Mouse (Mus musculus): ENCODE data around the gene Serpinf2. TPM values are rescaled to one million over a fixed set of nuclear protein-coding genes. Genes with fewer than 3 reads are reported as not detected.

The Serpinf2 gene
- polyA plus RNA-seq (2014; fragmentation: Nextera tagmentation; extraction: Ambion mirVana), result 14.9 and 17.2 TPM in 2 replicates

GRCm38 (mm10) chr11:75439363-75439762, at the start of gene Serpinf2:
TSS of gene Serpinf2 (minus strand) at chr11:75439591.
- Histone ChIP-seq H3K4me3 (ENCODE audit: low read depth, low read length) (no peak within 1 kb of the TSS), H3K27ac (ENCODE audit: low read length) (no peak within 1 kb of the TSS), H3K36me3 (ENCODE audit: control insufficient read depth, insufficient read depth, low read length) (peaks cover 12% of the 10 kb centered on the region), H3K9me3 (ENCODE audit: control insufficient read depth, low read depth, low read length) (no peaks in the 10 kb centered on the region), H3K9ac (replicated peaks; ENCODE audit: low read depth, low read length) (no peak within 1 kb of the TSS), H3K27me3 (ENCODE audit: control insufficient read depth, insufficient read depth, low read length) (no peaks in the 10 kb centered on the region), H3K4me1 (ENCODE audit: control insufficient read depth, insufficient read depth, low read length) (0 out of 2 replicates have a peak, but pooled peaks cover 2% of the 10 kb centered on the region), H3K4me2 (replicated peaks; ENCODE audit: low read depth, low read length) (no peak within 1 kb of the TSS)
- peak; percentile 73 for ATAC-seq (ENCODE audit: insufficient number of reproducible peaks, insufficient read depth, low FRiP score, low read depth)
- 70% methylated on average over 6 of the region's 6 CpGs for WGBS

- WGBS, result 39% methylated on average over 6 of the region's 6 CpGs
- Histone ChIP-seq H3K4me2 (replicated peaks; ENCODE audit: low read depth, low read length) (peak overlapping the region; percentile 69), H3K9me3 (ENCODE audit: control insufficient read depth, low read depth, low read length) (no peaks in the 10 kb centered on the region), H3K9ac (replicated peaks; ENCODE audit: low read depth, low read length) (peak overlapping the region; percentile 58), H3K4me1 (ENCODE audit: control insufficient read depth, insufficient read depth, low read length) (peaks cover 10% of the 10 kb centered on the region), H3K4me3 (ENCODE audit: low read depth, low read length) (peak overlapping the region; percentile 72), H3K36me3 (ENCODE audit: control insufficient read depth, insufficient read depth, low read length) (peaks cover 38% of the 10 kb centered on the region), H3K27ac (ENCODE audit: low read length) (no peak overlapping the region), H3K27me3 (ENCODE audit: control insufficient read depth, insufficient read depth, low read length) (no peaks in the 10 kb centered on the region)
- no peak for ATAC-seq (ENCODE audit: insufficient number of reproducible peaks, insufficient read depth, low FRiP score, low read depth)
Observed at GRCm38 (mm10) chr11:75487496-75487895, 48.1 kb upstream of the Serpinf2 start.

- WGBS, result under 1% methylated on average over 52 of the region's 52 CpGs
- Histone ChIP-seq H3K9ac (replicated peaks; ENCODE audit: low read depth, low read length) (peak within 1 kb of the TSS; percentile 58), H3K27me3 (ENCODE audit: control insufficient read depth, insufficient read depth, low read length) (no peaks in the 10 kb centered on the region), H3K4me3 (ENCODE audit: low read depth, low read length) (peak within 1 kb of the TSS; percentile 72), H3K4me1 (ENCODE audit: control insufficient read depth, insufficient read depth, low read length) (peaks cover 10% of the 10 kb centered on the region), H3K36me3 (ENCODE audit: control insufficient read depth, insufficient read depth, low read length) (peaks cover 30% of the 10 kb centered on the region), H3K27ac (ENCODE audit: low read length) (peak within 1 kb of the TSS; percentile 41; the same call in 1 of the 2 replicates), H3K4me2 (replicated peaks; ENCODE audit: low read depth, low read length) (peak within 1 kb of the TSS; percentile 69), H3K9me3 (ENCODE audit: control insufficient read depth, low read depth, low read length) (no peaks in the 10 kb centered on the region)
- peak; percentile 99 for ATAC-seq (ENCODE audit: insufficient number of reproducible peaks, insufficient read depth, low FRiP score, low read depth)
Observed at GRCm38 (mm10) chr11:75486601-75487285, 47.4 kb upstream of the Serpinf2 start, which contains the start of gene Prpf8. TSS of gene Prpf8 (plus strand) at chr11:75486816.

GRCm38 (mm10) chr11:75486192-75486591, 46.8 kb upstream of the Serpinf2 start:
- peak overlapping the region; percentile 72 for H3K4me3 ChIP-seq (ENCODE audit: low read depth, low read length)

GRCm38 (mm10) chr11:75473376-75473775, 34.0 kb upstream of the Serpinf2 start:
- Histone ChIP-seq H3K4me1 (ENCODE audit: control insufficient read depth, insufficient read depth, low read length) (peaks cover 2% of the 10 kb centered on the region; the same call in 1 of the 2 replicates), H3K9me3 (ENCODE audit: control insufficient read depth, low read depth, low read length) (no peaks in the 10 kb centered on the region), H3K9ac (replicated peaks; ENCODE audit: low read depth, low read length) (no peak overlapping the region), H3K27me3 (ENCODE audit: control insufficient read depth, insufficient read depth, low read length) (no peaks in the 10 kb centered on the region), H3K4me2 (replicated peaks; ENCODE audit: low read depth, low read length) (no peak overlapping the region), H3K36me3 (ENCODE audit: control insufficient read depth, insufficient read depth, low read length) (no peaks in the 10 kb centered on the region), H3K4me3 (ENCODE audit: low read depth, low read length) (no peak overlapping the region), H3K27ac (ENCODE audit: low read length) (no peak overlapping the region)
- 64% methylated on average over 7 of the region's 7 CpGs for WGBS
- no peak for ATAC-seq (ENCODE audit: insufficient number of reproducible peaks, insufficient read depth, low FRiP score, low read depth)

More at GRCm38 (mm10) chr11:75486192-75486591, 46.8 kb upstream of the Serpinf2 start:
- peaks cover 25% of the 10 kb centered on the region for H3K36me3 ChIP-seq (ENCODE audit: control insufficient read depth, insufficient read depth, low read length)
- peak overlapping the region; percentile 28 for H3K4me2 ChIP-seq (replicated peaks; ENCODE audit: low read depth, low read length)
- H3K27ac ChIP-seq (ENCODE audit: low read length), result no peak overlapping the region
- H3K9me3 ChIP-seq (ENCODE audit: control insufficient read depth, low read depth, low read length), result no peaks in the 10 kb centered on the region
- H3K9ac ChIP-seq (replicated peaks; ENCODE audit: low read depth, low read length), result no peak overlapping the region
- 26% methylated on average over 3 of the region's 3 CpGs for WGBS
- no peaks in the 10 kb centered on the region for H3K27me3 ChIP-seq (ENCODE audit: control insufficient read depth, insufficient read depth, low read length)
- peaks cover 10% of the 10 kb centered on the region for H3K4me1 ChIP-seq (ENCODE audit: control insufficient read depth, insufficient read depth, low read length)
- peak; percentile 17; the same call in 1 of the 2 replicates for ATAC-seq (ENCODE audit: insufficient number of reproducible peaks, insufficient read depth, low FRiP score, low read depth)

GRCm38 (mm10) chr11:75472469-75473081, 33.2 kb upstream of the Serpinf2 start:
- H3K9ac ChIP-seq (replicated peaks; ENCODE audit: low read depth, low read length), result no peak overlapping the region
- peaks cover 7% of the 10 kb centered on the region; the same call in 1 of the 2 replicates for H3K4me1 ChIP-seq (ENCODE audit: control insufficient read depth, insufficient read depth, low read length)
- WGBS, result 75% methylated on average over 11 of the region's 11 CpGs
- no peak for ATAC-seq (ENCODE audit: insufficient number of reproducible peaks, insufficient read depth, low FRiP score, low read depth)
- H3K36me3 ChIP-seq (ENCODE audit: control insufficient read depth, insufficient read depth, low read length), result no peaks in the 10 kb centered on the region
- H3K4me2 ChIP-seq (replicated peaks; ENCODE audit: low read depth, low read length), result no peak overlapping the region
- H3K27me3 ChIP-seq (ENCODE audit: control insufficient read depth, insufficient read depth, low read length), result no peaks in the 10 kb centered on the region
- no peak overlapping the region for H3K4me3 ChIP-seq (ENCODE audit: low read depth, low read length)
- H3K27ac ChIP-seq (ENCODE audit: low read length), result no peak overlapping the region
- no peaks in the 10 kb centered on the region for H3K9me3 ChIP-seq (ENCODE audit: control insufficient read depth, low read depth, low read length)

- peaks cover 10% of the 10 kb centered on the region; the same call in 1 of the 2 replicates for H3K4me1 ChIP-seq (ENCODE audit: control insufficient read depth, insufficient read depth, low read length)
- no peak overlapping the region for H3K27ac ChIP-seq (ENCODE audit: low read length)
- no peak overlapping the region for H3K4me3 ChIP-seq (ENCODE audit: low read depth, low read length)
- WGBS, result 74% methylated on average over 3 of the region's 3 CpGs
- no peaks in the 10 kb centered on the region for H3K9me3 ChIP-seq (ENCODE audit: control insufficient read depth, low read depth, low read length)
- ATAC-seq (ENCODE audit: insufficient number of reproducible peaks, insufficient read depth, low FRiP score, low read depth), result no peak
- no peaks in the 10 kb centered on the region for H3K36me3 ChIP-seq (ENCODE audit: control insufficient read depth, insufficient read depth, low read length)
- no peaks in the 10 kb centered on the region for H3K27me3 ChIP-seq (ENCODE audit: control insufficient read depth, insufficient read depth, low read length)
- no peak overlapping the region for H3K9ac ChIP-seq (replicated peaks; ENCODE audit: low read depth, low read length)
- H3K4me2 ChIP-seq (replicated peaks; ENCODE audit: low read depth, low read length), result no peak overlapping the region
Observed at GRCm38 (mm10) chr11:75470675-75471074, 31.3 kb upstream of the Serpinf2 start.

- H3K9me3 ChIP-seq (ENCODE audit: control insufficient read depth, low read depth, low read length), result no peaks in the 10 kb centered on the region
- H3K4me1 ChIP-seq (ENCODE audit: control insufficient read depth, insufficient read depth, low read length), result peaks cover 10% of the 10 kb centered on the region; the same call in 1 of the 2 replicates
- no peak for ATAC-seq (ENCODE audit: insufficient number of reproducible peaks, insufficient read depth, low FRiP score, low read depth)
- no peak overlapping the region for H3K27ac ChIP-seq (ENCODE audit: low read length)
- H3K36me3 ChIP-seq (ENCODE audit: control insufficient read depth, insufficient read depth, low read length), result peaks cover 4% of the 10 kb centered on the region; the same call in 1 of the 2 replicates
- no peaks in the 10 kb centered on the region for H3K27me3 ChIP-seq (ENCODE audit: control insufficient read depth, insufficient read depth, low read length)
- 95% methylated on average over 4 of the region's 4 CpGs for WGBS
- H3K4me2 ChIP-seq (replicated peaks; ENCODE audit: low read depth, low read length), result no peak overlapping the region
- no peak overlapping the region for H3K9ac ChIP-seq (replicated peaks; ENCODE audit: low read depth, low read length)
- no peak overlapping the region for H3K4me3 ChIP-seq (ENCODE audit: low read depth, low read length)
Observed at GRCm38 (mm10) chr11:75469261-75469660, 29.9 kb upstream of the Serpinf2 start.

Data from stomach, embryonic 14.5 days (tissue).